23 mouse cellular contexts compared by ENCODE assay signal in the genomic region with DNA sequence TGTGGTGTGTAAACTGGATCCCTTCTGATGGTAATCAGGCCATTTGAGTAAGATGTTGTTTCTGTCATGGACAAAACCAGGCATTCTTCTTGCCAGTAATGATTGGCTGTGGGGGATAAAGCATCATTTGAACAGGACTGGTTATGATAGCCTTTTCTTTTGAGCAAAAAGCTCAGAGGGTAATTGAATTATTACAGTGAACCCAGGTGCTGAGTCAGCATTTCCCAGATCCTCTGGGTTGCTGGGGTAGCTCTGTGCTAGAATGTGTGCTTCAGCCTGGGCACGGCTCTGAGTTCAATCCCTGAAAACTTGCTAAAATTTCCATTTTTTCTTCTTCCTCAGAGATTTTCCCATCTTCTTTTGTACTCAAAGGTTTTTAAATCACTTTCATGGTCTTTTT. TPM values are rescaled to one million over a fixed set of nuclear protein-coding genes. Genes with fewer than 3 reads are reported as not detected.
DNase-seq lines count a peak whose midpoint lies in the region; ATAC-seq and TF ChIP-seq lines count a peak whose summit lies in the region.
"Had no signal": no experiment of that assay in that cellular context is flagged by ENCODE, and none has a peak within 500 bp of the region (broad histone marks: within the 10 kb centered on the region; RNA-seq: fewer than 3 reads in every experiment).

No protein-coding gene starts in this region.

- H3K27me3 ChIP-seq in CH12.LX (replicated peaks) (no peaks in the 10 kb centered on the region), MEL (ENCODE audit: control insufficient read depth in 1 of 2, insufficient read depth in 2 of 2, low read length in 2 of 2) (no peaks in the 10 kb centered on the region)
- no peaks in the 10 kb centered on the region for H3K27me3 ChIP-seq in hindbrain, embryonic 13.5 days
- H3K27me3 ChIP-seq: embryonic facial prominence, embryonic 12.5 days; forebrain, embryonic 13.5 days; forebrain, embryonic 15.5 days had no signal

- H3K4me2 ChIP-seq in CH12.LX (ENCODE audit: insufficient read depth, low read depth, poor library complexity, severe bottlenecking): no peak overlapping the region
- H3K4me2 ChIP-seq in hindbrain, embryonic 13.5 days: no peak overlapping the region
- H3K4me2 ChIP-seq: embryonic facial prominence, embryonic 12.5 days had no signal

- H3K4me1 ChIP-seq in CH12.LX (ENCODE audit: control insufficient read depth in 1 of 2, insufficient read depth in 2 of 2) (peaks cover 0 to 11% of the 10 kb centered on the region in 2 experiments; a peak in 3 of 4 replicates), MEL (ENCODE audit: control insufficient read depth in 1 of 2, insufficient read depth in 2 of 2, low read length in 2 of 2) (no peaks in the 10 kb centered on the region)
- H3K4me1 ChIP-seq in hindbrain, embryonic 13.5 days (replicated peaks): peaks cover 3% of the 10 kb centered on the region; the same call in 1 of the 2 replicates

- dilution Hi-C loops in CH12.LX (cut with MboI; ENCODE audit: extremely low pct_ligation_motif_present, extremely low pct_unique_long_range_greater_than_20kb, low sequenced_read_pairs): no loop called here

- peak; percentile 22 for DNase-seq in retina, postnatal 1 day
- DNase-seq in retina, embryonic 14.5 days (ENCODE audit: low spot score): no peak
- no peak for DNase-seq in CH12.LX (ENCODE audit: extremely low read depth)
- DNase-seq in MEL (ENCODE audit: low read depth, low spot score): no peak
- peak; percentile 24 for DNase-seq in NIH3T3 (ENCODE audit: low read depth)
- no peak for DNase-seq in frontal cortex, postnatal 25 days (ENCODE audit: low spot score in 2 of 2)
- no peak for DNase-seq in ovary, postnatal 14 days (ENCODE audit: low spot score)
- DNase-seq: adrenal gland, adult 2 months; adrenal gland, postnatal 10 days; adrenal gland, postnatal 25 days; B cell, adult 2 months; cerebellum, adult 11 months; cerebellum, adult 18-20 months; cerebellum, adult 8-10 months; cerebellum, adult 9-11 months; cerebellum, postnatal 25 days; forebrain, postnatal 0 days had no signal

- H3K27ac ChIP-seq in CH12.LX (ENCODE audit: insufficient read depth, low read depth) (no peak overlapping the region), MEL (ENCODE audit: control insufficient read depth, low read depth, low read length) (no peak overlapping the region)
- H3K27ac ChIP-seq in hindbrain, embryonic 13.5 days: no peak overlapping the region
- H3K27ac ChIP-seq: embryonic facial prominence, embryonic 12.5 days; forebrain, embryonic 13.5 days; forebrain, embryonic 15.5 days had no signal

- H3K4me3 ChIP-seq in CH12.LX (replicated peaks in 1 of 3; ENCODE audit: low read depth in 2 of 3, low read length in 2 of 3, poor library complexity in 1 of 3): no peak overlapping the region
- H3K4me3 ChIP-seq in MEL (ENCODE audit: control insufficient read depth in 1 of 2, insufficient read depth in 1 of 2, low read depth in 2 of 2, low read length in 2 of 2): no peak overlapping the region
- H3K4me3 ChIP-seq in hindbrain, embryonic 13.5 days: no peak overlapping the region
- H3K4me3 ChIP-seq: embryonic facial prominence, embryonic 12.5 days; forebrain, embryonic 13.5 days; forebrain, embryonic 15.5 days had no signal

- TF ChIP-seq RAD21 in CH12.LX (IDR thresholded peaks at IDR 0.05; ENCODE audit: low read depth, low read length) (no peak), MEL (IDR thresholded peaks at IDR 0.05; ENCODE audit: low read depth, low read length) (no peak)

- 61% methylated on average over 1 of the region's 1 CpGs for WGBS in hindbrain, embryonic 13.5 days

- no peaks in the 10 kb centered on the region for H3K79me2 ChIP-seq in CH12.LX (replicated peaks; ENCODE audit: control insufficient read depth, extremely low read depth, insufficient read depth, poor library complexity, severe bottlenecking)
- H3K79me2 ChIP-seq in MEL (ENCODE audit: control insufficient read depth, insufficient read depth, low read length, poor library complexity): no peaks in the 10 kb centered on the region

- H3K9me3 ChIP-seq in CH12.LX (replicated peaks; ENCODE audit: low read length) (no peaks in the 10 kb centered on the region), MEL (replicated peaks; ENCODE audit: insufficient read depth, low read length) (no peaks in the 10 kb centered on the region)
- H3K9me3 ChIP-seq in hindbrain, embryonic 13.5 days: no peaks in the 10 kb centered on the region
- H3K9me3 ChIP-seq: embryonic facial prominence, embryonic 12.5 days; forebrain, embryonic 13.5 days; forebrain, embryonic 15.5 days; G1E had no signal

- in situ Hi-C loops in CH12.LX (cut with MboI; ENCODE audit: low pct_ligation_motif_present, low pct_unique_long_range_greater_than_20kb, low sequenced_read_pairs): no loop called here

- no peak overlapping the region for H3K9ac ChIP-seq in CH12.LX (ENCODE audit: insufficient read depth, low read depth)
- H3K9ac ChIP-seq in MEL (ENCODE audit: control insufficient read depth, low read depth, low read length, poor library complexity, severe bottlenecking): no peak overlapping the region
- no peak overlapping the region for H3K9ac ChIP-seq in hindbrain, embryonic 13.5 days
- H3K9ac ChIP-seq: embryonic facial prominence, embryonic 12.5 days; forebrain, embryonic 13.5 days; forebrain, embryonic 15.5 days; forebrain, postnatal 0 days had no signal

- ATAC-seq in hindbrain, embryonic 13.5 days (ENCODE audit: low FRiP score): no peak
- ATAC-seq: CD4-positive, CD25-positive, alpha-beta regulatory T cell, adult 4 months; forebrain, postnatal 0 days had no signal

- no peak for TF ChIP-seq POLR2A in CH12.LX (IDR thresholded peaks at IDR 0.05; ENCODE audit: low read depth, low read length)
- no peak for TF ChIP-seq POLR2A in MEL (IDR thresholded peaks at IDR 0.05; ENCODE audit: control insufficient read depth in 1 of 2, insufficient read depth in 1 of 2, low read depth in 1 of 2, low read length in 2 of 2, poor library complexity in 1 of 2)

- no peak for TF ChIP-seq EP300 in CH12.LX (IDR thresholded peaks at IDR 0.05; ENCODE audit: low read length)
- TF ChIP-seq EP300 in MEL (IDR thresholded peaks at IDR 0.05; ENCODE audit: low read depth in 1 of 2, low read length in 2 of 2): no peak

- no peak for TF ChIP-seq CTCF in CH12.LX (conservative IDR thresholded peaks at IDR 0.05 in 1 of 2, IDR thresholded peaks at IDR 0.05 in 1 of 2; ENCODE audit: low read depth in 2 of 2, low read length in 2 of 2)
- no peak for TF ChIP-seq CTCF in MEL (IDR thresholded peaks at IDR 0.05 in 2 of 3, conservative IDR thresholded peaks at IDR 0.05 in 1 of 3; ENCODE audit: control insufficient read depth in 1 of 3, insufficient read depth in 1 of 3, low read depth in 2 of 3, low read length in 3 of 3, poor library complexity in 1 of 3, severe bottlenecking in 1 of 3)

- H3K36me3 ChIP-seq in CH12.LX (replicated peaks in 1 of 2; ENCODE audit: control insufficient read depth in 1 of 2, insufficient read depth in 1 of 2, low read length in 1 of 2) (peaks cover 3 to 49% of the 10 kb centered on the region in 2 experiments), MEL (ENCODE audit: control insufficient read depth in 1 of 2, insufficient read depth in 2 of 2, low read length in 2 of 2) (no peaks in the 10 kb centered on the region)
- H3K36me3 ChIP-seq in hindbrain, embryonic 13.5 days: peaks cover 14% of the 10 kb centered on the region

TF ChIP-seq in CH12.LX, 34 proteins besides CTCF, POLR2A, EP300 and RAD21:
- TF ChIP-seq MAFK (IDR thresholded peaks at IDR 0.05; ENCODE audit: insufficient replicate concordance, low read length): peak; percentile 99
- no peak for TF ChIP-seq HCFC1 (IDR thresholded peaks at IDR 0.05; ENCODE audit: low read depth, low read length)
- TF ChIP-seq SIN3A (IDR thresholded peaks at IDR 0.05; ENCODE audit: low read length): no peak
- no peak for TF ChIP-seq MAZ (IDR thresholded peaks at IDR 0.05; ENCODE audit: low read depth, low read length)
- no peak for TF ChIP-seq NELFE (IDR thresholded peaks at IDR 0.05; ENCODE audit: low read depth, low read length)

TF ChIP-seq in MEL, 35 proteins besides CTCF, POLR2A, EP300 and RAD21:
- TF ChIP-seq MYB (IDR thresholded peaks at IDR 0.05; ENCODE audit: low read depth, low read length) (no peak), GABPA (IDR thresholded peaks at IDR 0.05; ENCODE audit: low read depth, low read length) (no peak), CHD2 (IDR thresholded peaks at IDR 0.05; ENCODE audit: low read length) (no peak), TCF12 (IDR thresholded peaks at IDR 0.05; ENCODE audit: low read depth, low read length) (no peak), MAZ (IDR thresholded peaks at IDR 0.05; ENCODE audit: low read depth, low read length) (no peak), NRF1 (IDR thresholded peaks at IDR 0.05; ENCODE audit: insufficient read depth, low read depth, low read length, poor library complexity, severe bottlenecking) (no peak), TAL1 (IDR thresholded peaks at IDR 0.05; ENCODE audit: low read length) (no peak), MAFK (IDR thresholded peaks at IDR 0.05; ENCODE audit: borderline replicate concordance, low read depth, low read length) (peak; percentile 97)

RNA-seq across cellular contexts. Expression of a gene that starts 52.6 kb away (rescaled TPM):
- total RNA-seq in CH12.LX (2012; rRNA removed): 20.4 and 29.3 TPM in 2 replicates
- total RNA-seq in CH12.LX (2014; rRNA removed): 23.1 and 25.3 TPM in 2 replicates
- 37.1 and 43.1 TPM in 2 replicates for polyA plus RNA-seq in CH12.LX (2012; ENCODE audit: insufficient read length, low read depth)
- total RNA-seq in MEL (2012; rRNA removed): 16.9 and 18.0 TPM in 2 replicates
- 10 to 100 TPM in 1 of 2 experiments, not detected in 1; 26.8 TPM for polyA plus RNA-seq in MEL (2012; ENCODE audit: insufficient read depth in 1 of 2, insufficient read length in 2 of 2, low read depth in 1 of 2, low replicate concordance in 2 of 2, missing spikeins in 1 of 2)
- polyA plus RNA-seq in hindbrain, embryonic 13.5 days (2015; fragmentation: Nextera tagmentation; extraction: Ambion mirVana): 73.3 and 78.0 TPM in 2 replicates

Comparison
In these comparisons a context has a peak if more than half of its experiments do, and no peak if none do; other contexts are left out.
1. DNase-seq: peak in retina, postnatal 1 day (single experiment) and NIH3T3 (single experiment); none in retina, embryonic 14.5 days (single experiment), CH12.LX (single experiment), MEL (single experiment), frontal cortex, postnatal 25 days (0 of 2) and ovary, postnatal 14 days (single experiment).